Mouse (Mus musculus): ENCODE results near the gene Topaz1.
"Not testable (repeated sequence)": the region's sequence is repeated elsewhere in the genome, so short reads cannot be mapped to it uniquely, and the experiment has no call there.

Gene Topaz1

GRCm38 (mm10) chr9:122810212-122810611 lies 63.1 kb downstream of the Topaz1 start:
- in situ Hi-C loops (cut with MboI), result no loop called here

- in situ Hi-C loops (cut with MboI), result no loop called here
These were observed 65.2 kb downstream of the Topaz1 start for GRCm38 (mm10) chr9:122812386-122812785.

- in situ Hi-C loops (cut with MboI), result no loop called here
These were observed 67.6 kb downstream of the Topaz1 start for GRCm38 (mm10) chr9:122814775-122815174.

- in situ Hi-C loops (cut with MboI), result no loop called here
These were observed 68.2 kb downstream of the Topaz1 start for GRCm38 (mm10) chr9:122815239-122815851.

GRCm38 (mm10) chr9:122823374-122824017 lies 76.3 kb downstream of the Topaz1 start:
- in situ Hi-C loops (cut with MboI), result no loop called here

- in situ Hi-C loops (cut with MboI), result no loop called here
These were observed 79.6 kb downstream of the Topaz1 start for GRCm38 (mm10) chr9:122826743-122827142.

GRCm38 (mm10) chr9:122829826-122830380 lies 82.8 kb downstream of the Topaz1 start:
- in situ Hi-C loops (cut with MboI), result no loop called here

GRCm38 (mm10) chr9:122836126-122836525 lies 89.0 kb downstream of the Topaz1 start:
- in situ Hi-C loops (cut with MboI), result no loop called here

- in situ Hi-C loops (cut with MboI), result no loop called here
These were observed 89.6 kb downstream of the Topaz1 start for GRCm38 (mm10) chr9:122836790-122837189.

- in situ Hi-C loops (cut with MboI), result no loop called here
These were observed 90.1 kb downstream of the Topaz1 start for GRCm38 (mm10) chr9:122837216-122837615.

- in situ Hi-C loops (cut with MboI), result no loop called here
These were observed 90.5 kb downstream of the Topaz1 start for GRCm38 (mm10) chr9:122837680-122838079.

- in situ Hi-C loops (cut with MboI), result no loop called here
These were observed 96.6 kb downstream of the Topaz1 start, which contains the start of gene Gm35549 for GRCm38 (mm10) chr9:122843760-122844159. Gene Gm35549 (minus strand): TSS chr9:122844035.

- in situ Hi-C loops (cut with MboI), result no loop called here
These were observed 98.5 kb downstream of the Topaz1 start for GRCm38 (mm10) chr9:122845621-122846020.

- in situ Hi-C loops (cut with MboI), result no loop called here
These were observed 99.0 kb downstream of the Topaz1 start for GRCm38 (mm10) chr9:122846156-122846555.

GRCm38 (mm10) chr9:122847811-122848311 lies 100.7 kb downstream of the Topaz1 start:
- in situ Hi-C loops (cut with MboI), result not testable (repeated sequence)

All from mature B cell (primary cell).